Mouse (Mus musculus): Measurements from ENCODE around the gene Klhl26. TPM values are rescaled to one million over a fixed set of nuclear protein-coding genes. Genes with fewer than 3 reads are reported as not detected.
A peak's percentile ranks its signal among the peaks of the same experiment; 100 is the strongest.

Klhl26 gene
- polyA plus RNA-seq, 1 experiment from 2014 or later, result 18.5 TPM

DNA sequence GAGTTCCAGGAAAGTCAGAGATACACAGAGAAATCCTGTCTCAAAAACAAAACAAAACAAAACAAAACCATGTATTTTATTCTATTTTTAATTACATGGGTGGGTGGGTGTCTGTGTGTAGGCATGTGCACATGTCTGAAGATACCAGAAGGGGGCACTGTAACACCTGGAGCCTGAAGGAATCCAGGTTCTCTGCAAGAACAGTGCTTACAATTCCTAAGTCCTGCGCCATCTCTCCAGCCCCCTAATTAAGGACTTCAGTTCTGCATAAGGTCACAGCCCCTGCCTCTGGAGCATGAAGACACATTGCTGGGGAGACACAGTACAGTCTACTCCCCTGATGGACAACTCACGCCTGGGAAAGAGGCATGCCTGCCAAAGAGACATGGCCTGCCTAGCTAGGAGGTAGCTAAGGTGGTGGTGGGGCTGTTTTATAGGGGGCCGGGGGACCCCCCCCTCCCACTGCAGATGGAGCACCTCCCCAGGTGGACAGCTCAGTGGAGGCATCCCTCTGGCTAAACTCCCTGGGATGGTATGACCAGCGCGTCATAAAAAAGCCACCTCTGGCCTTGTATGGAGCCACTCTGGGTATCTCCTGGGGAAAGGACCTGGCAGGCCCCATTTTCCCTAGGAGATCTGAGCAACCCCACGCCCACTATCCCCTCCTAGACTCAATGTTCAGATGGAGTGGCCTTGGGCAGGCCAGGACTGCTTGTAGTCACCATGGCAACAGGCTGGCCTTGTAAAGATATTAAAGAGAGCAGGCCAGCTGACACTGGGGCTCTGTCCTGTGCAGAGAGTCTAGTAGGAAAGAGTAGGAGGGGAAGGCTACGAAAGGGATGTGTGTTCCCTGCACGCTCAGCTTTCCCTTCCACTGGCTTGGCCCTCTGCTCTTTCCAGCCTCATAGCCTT is 61.0 kb downstream of the Klhl26 start:
- Histone ChIP-seq H3K4me1 (peaks cover 23% of the 10 kb centered on the region), H3K4me3 (no peak overlapping the region), H3K36me3 (peaks cover 5% of the 10 kb centered on the region; the same call in 1 of the 2 replicates), H3K4me2 (replicated peaks) (0 out of 2 replicates have a peak overlapping the region, but pooled peaks have one; percentile 5), H3K9me3 (no peaks in the 10 kb centered on the region), H3K9ac (replicated peaks) (no peak overlapping the region; the same call in 1 of the 2 replicates), H3K27me3 (peaks cover 6% of the 10 kb centered on the region; the same call in 1 of the 2 replicates), H3K27ac (replicated peaks) (peak overlapping the region; percentile 42; the same call in 1 of the 2 replicates)
- 58% methylated on average over 8 of the region's 8 CpGs for WGBS
- peak; percentile 71 for ATAC-seq (ENCODE audit: low FRiP score, low read depth)

DNA sequence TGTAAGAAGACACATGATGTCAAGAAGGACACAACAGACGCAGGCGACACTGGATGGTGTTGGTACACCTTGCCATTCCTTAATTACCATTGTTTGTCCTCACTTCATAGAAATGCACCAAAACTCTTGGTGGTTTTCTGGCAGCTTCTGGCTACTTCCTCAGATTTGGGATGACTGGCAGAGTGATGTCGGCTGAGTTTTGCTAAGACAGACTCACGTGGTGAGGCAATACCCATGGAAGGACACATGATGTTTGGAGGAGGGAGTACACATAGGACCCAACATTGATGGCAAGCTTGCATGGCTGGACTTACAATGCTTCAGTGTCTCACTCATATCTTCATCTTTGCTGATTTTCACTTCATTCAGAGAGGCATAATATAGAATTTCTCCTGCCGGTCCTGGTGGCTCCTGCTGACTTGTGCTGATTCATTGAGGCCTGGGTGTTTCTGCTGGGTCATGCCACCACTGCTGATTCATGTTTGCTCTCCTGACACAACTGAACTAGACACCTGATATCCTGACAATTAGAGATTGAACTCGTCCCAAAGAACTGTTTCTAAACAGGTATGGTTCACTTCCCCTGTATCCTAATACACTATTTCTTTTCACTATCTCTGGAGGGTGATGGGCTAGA is 62.3 kb downstream of the Klhl26 start:
- no peak overlapping the region for H3K4me3 ChIP-seq
- H3K36me3 ChIP-seq, result peaks cover 5% of the 10 kb centered on the region; the same call in 1 of the 2 replicates
- no peak overlapping the region for H3K27ac ChIP-seq (replicated peaks)
- H3K9ac ChIP-seq (replicated peaks), result no peak overlapping the region
- WGBS, result 86% methylated on average over 6 of the region's 6 CpGs
- no peak overlapping the region for H3K4me2 ChIP-seq (replicated peaks)
- no peak for ATAC-seq (ENCODE audit: low FRiP score, low read depth)
- no peaks in the 10 kb centered on the region for H3K9me3 ChIP-seq
- H3K27me3 ChIP-seq, result peaks cover 6% of the 10 kb centered on the region; the same call in 1 of the 2 replicates
- peaks cover 26% of the 10 kb centered on the region for H3K4me1 ChIP-seq

- Histone ChIP-seq H3K27me3 (no peaks in the 10 kb centered on the region), H3K27ac (replicated peaks) (no peak overlapping the region), H3K36me3 (peaks cover 5% of the 10 kb centered on the region; the same call in 1 of the 2 replicates), H3K4me3 (no peak overlapping the region), H3K9me3 (no peaks in the 10 kb centered on the region), H3K4me2 (replicated peaks) (no peak overlapping the region), H3K9ac (replicated peaks) (no peak overlapping the region), H3K4me1 (peaks cover 21% of the 10 kb centered on the region)
- 94% methylated on average over 5 of the region's 5 CpGs for WGBS
- ATAC-seq (ENCODE audit: low FRiP score, low read depth), result no peak
Observed at GRCm38 (mm10) chr8:70410281-70410680, 66.5 kb downstream of the Klhl26 start.

- WGBS, result 75% methylated on average over 9 of the region's 9 CpGs
- H3K9ac ChIP-seq (replicated peaks), result 0 out of 2 replicates have a peak overlapping the region, but pooled peaks have one; percentile 28
- H3K27me3 ChIP-seq, result no peaks in the 10 kb centered on the region
- no peaks in the 10 kb centered on the region for H3K9me3 ChIP-seq
- H3K4me2 ChIP-seq (replicated peaks), result no peak overlapping the region
- peaks cover 7% of the 10 kb centered on the region for H3K36me3 ChIP-seq
- H3K27ac ChIP-seq (replicated peaks), result peak overlapping the region; percentile 71
- H3K4me3 ChIP-seq, result no peak overlapping the region
- H3K4me1 ChIP-seq, result peaks cover 21% of the 10 kb centered on the region
- no peak for ATAC-seq (ENCODE audit: low FRiP score, low read depth)
Observed at GRCm38 (mm10) chr8:70409455-70409871, 67.3 kb downstream of the Klhl26 start.

GRCm38 (mm10) chr8:70409019-70409418 is 67.7 kb downstream of the Klhl26 start:
- H3K4me2 ChIP-seq (replicated peaks), result no peak overlapping the region
- no peak for ATAC-seq (ENCODE audit: low FRiP score, low read depth)
- 0 out of 2 replicates have a peak overlapping the region, but pooled peaks have one; percentile 28 for H3K9ac ChIP-seq (replicated peaks)
- H3K27me3 ChIP-seq, result no peaks in the 10 kb centered on the region
- no peaks in the 10 kb centered on the region for H3K9me3 ChIP-seq
- no peak overlapping the region for H3K4me3 ChIP-seq
- peaks cover 21% of the 10 kb centered on the region for H3K4me1 ChIP-seq
- WGBS, result 75% methylated on average over 10 of the region's 10 CpGs
- H3K27ac ChIP-seq (replicated peaks), result peak overlapping the region; percentile 71
- H3K36me3 ChIP-seq, result peaks cover 10% of the 10 kb centered on the region

DNA sequence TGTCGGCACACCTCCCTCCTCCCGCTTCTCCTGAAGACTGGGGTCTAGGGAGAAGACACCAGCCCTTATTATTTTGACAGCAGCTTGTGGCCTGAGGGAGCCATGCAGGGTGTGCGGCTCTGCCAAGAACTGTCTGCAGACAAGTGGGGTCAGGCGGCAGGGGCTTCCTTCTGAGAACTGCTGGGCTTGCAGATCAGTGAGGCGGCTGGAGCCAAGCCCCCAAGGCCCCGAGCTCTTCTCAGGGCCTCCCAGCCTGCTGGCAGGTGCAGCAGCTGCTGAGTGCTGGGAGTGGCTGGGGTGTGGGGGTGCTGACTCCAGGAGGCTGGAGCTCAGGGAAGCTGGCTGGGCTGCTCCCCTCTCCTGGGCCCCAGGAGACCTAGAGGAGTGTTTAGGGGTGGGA is 68.5 kb downstream of the Klhl26 start:
- Histone ChIP-seq H3K9ac (replicated peaks) (0 out of 2 replicates have a peak overlapping the region, but pooled peaks have one; percentile 1), H3K36me3 (peaks cover 9% of the 10 kb centered on the region), H3K4me2 (replicated peaks) (no peak overlapping the region), H3K4me3 (no peak overlapping the region), H3K27ac (replicated peaks) (peak overlapping the region; percentile 71), H3K4me1 (peaks cover 21% of the 10 kb centered on the region), H3K27me3 (no peaks in the 10 kb centered on the region), H3K9me3 (no peaks in the 10 kb centered on the region)
- 42% methylated on average over 6 of the region's 6 CpGs for WGBS
- ATAC-seq (ENCODE audit: low FRiP score, low read depth), result peak; percentile 59

GRCm38 (mm10) chr8:70406427-70407069 is 70.2 kb downstream of the Klhl26 start:
- 85% methylated on average over 11 of the region's 11 CpGs for WGBS
- H3K27me3 ChIP-seq, result no peaks in the 10 kb centered on the region
- H3K9ac ChIP-seq (replicated peaks), result no peak overlapping the region
- ATAC-seq (ENCODE audit: low FRiP score, low read depth), result no peak
- H3K9me3 ChIP-seq, result no peaks in the 10 kb centered on the region
- peaks cover 21% of the 10 kb centered on the region for H3K4me1 ChIP-seq
- no peak overlapping the region for H3K4me2 ChIP-seq (replicated peaks)
- H3K4me3 ChIP-seq, result no peak overlapping the region
- no peak overlapping the region for H3K27ac ChIP-seq (replicated peaks)
- peaks cover 5% of the 10 kb centered on the region for H3K36me3 ChIP-seq

DNA sequence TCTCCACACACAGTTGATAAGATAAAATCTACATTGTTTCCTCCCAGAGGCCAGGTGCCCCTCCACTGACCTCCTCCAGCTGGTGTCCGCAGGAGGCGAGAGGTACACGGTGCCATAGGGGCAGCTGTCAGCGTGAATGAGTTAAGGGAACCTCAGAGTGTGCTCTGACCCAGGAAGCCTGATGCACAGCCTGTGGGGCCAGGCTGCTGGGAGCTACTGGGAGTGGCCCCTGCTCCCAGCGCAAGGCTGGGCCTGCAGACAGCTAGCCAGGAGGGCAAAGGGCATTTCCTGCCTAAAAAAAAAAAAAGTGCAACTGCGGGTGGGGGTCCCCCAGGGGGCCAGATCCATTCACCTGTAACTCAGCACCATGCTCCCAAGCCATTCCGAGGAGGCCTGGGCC is 71.6 kb downstream of the Klhl26 start:
- WGBS, result 66% methylated on average over 7 of the region's 7 CpGs
- Histone ChIP-seq H3K27ac (replicated peaks) (no peak overlapping the region), H3K36me3 (peaks cover 9% of the 10 kb centered on the region), H3K4me3 (no peak overlapping the region), H3K9me3 (no peaks in the 10 kb centered on the region), H3K27me3 (no peaks in the 10 kb centered on the region), H3K9ac (replicated peaks) (no peak overlapping the region), H3K4me2 (replicated peaks) (no peak overlapping the region), H3K4me1 (peaks cover 21% of the 10 kb centered on the region)
- ATAC-seq (ENCODE audit: low FRiP score, low read depth), result no peak

GRCm38 (mm10) chr8:70404212-70404611 is 72.6 kb downstream of the Klhl26 start:
- Histone ChIP-seq H3K27ac (replicated peaks) (no peak overlapping the region), H3K36me3 (peaks cover 14% of the 10 kb centered on the region), H3K4me2 (replicated peaks) (no peak overlapping the region), H3K27me3 (no peaks in the 10 kb centered on the region), H3K9ac (replicated peaks) (no peak overlapping the region), H3K4me3 (no peak overlapping the region), H3K4me1 (peaks cover 16% of the 10 kb centered on the region), H3K9me3 (no peaks in the 10 kb centered on the region)
- WGBS, result 96% methylated on average over 3 of the region's 3 CpGs
- no peak for ATAC-seq (ENCODE audit: low FRiP score, low read depth)

Measured in midbrain, embryonic 12.5 days (tissue).